Mouse (Mus musculus) cerebellum, adult 2 months (tissue): ENCODE results near the gene 4930470P17Rik.

Experiments used
- CTCF ChIP-seq: fragments of 200-500 bp; IDR thresholded peaks from 2 replicates; pipeline ENCODE4 v1.5.1; 2011; ENCODE audit warnings: low read depth, mild to moderate bottlenecking, control low read depth, low read length, moderate library complexity, borderline replicate concordance; ENCODE audit not compliant: insufficient read depth
- POLR2A ChIP-seq: fragments of 200-500 bp; IDR thresholded peaks from 2 replicates; pipeline ENCODE4 v1.6.1; 2011; ENCODE audit warnings: low read length, control low read depth, borderline replicate concordance; ENCODE audit not compliant: insufficient read depth

DNA sequence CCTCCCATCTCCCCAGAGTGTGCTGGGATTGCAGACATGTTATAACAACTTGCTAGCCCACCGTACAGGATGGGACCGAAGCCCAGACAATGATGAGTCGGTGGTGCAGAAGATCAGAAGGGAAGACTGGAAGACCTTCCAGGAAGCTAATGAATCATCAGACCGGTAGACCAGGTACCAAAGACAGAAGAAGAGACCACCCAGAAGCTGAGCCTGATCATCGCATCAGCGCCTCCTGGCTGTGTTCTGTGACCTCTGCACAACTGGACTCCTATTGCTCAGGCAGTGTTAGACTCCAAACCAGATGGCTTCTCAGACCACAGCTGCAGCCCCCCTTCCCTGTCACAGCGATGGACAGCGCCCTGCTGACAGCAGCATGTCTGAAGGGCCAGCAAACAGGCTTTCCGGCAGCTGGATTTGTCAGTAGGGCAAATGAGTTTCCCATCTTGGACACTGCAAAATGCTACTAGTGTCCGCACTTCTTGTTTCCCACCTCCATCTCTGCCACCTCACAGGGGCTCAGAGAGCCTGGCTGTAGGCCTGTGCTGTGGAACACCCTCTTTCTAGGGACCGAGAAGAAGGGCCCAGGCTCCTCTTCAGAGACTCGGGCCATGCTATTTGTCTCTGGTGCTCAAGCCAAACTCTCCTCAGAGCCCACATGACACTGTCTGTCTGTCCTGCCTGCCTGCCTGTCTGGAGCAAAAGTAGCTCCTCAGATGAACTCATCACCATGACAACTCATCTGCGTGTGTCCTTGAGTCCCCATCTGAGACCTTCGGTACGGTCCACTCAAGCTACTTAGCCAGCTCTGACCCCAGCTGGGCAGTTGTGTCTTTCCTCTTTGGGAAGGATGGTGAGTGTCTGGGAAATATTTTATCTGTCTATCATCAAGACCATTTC lies 37.6 kb downstream of the 4930470P17Rik start:
- no peak for TF ChIP-seq CTCF
- TF ChIP-seq POLR2A: no peak
